Mouse (Mus musculus) G1E (cell line): Measurements from ENCODE around the gene Ulk4. TPM values are rescaled to one million over a fixed set of nuclear protein-coding genes. Genes with fewer than 3 reads are reported as not detected.

ENCODE experiments used
- ATAC-seq: 2 replicates; pipeline ENCODE4 v1.8.0; 2016; ENCODE audit warnings: mild to moderate bottlenecking; ENCODE audit not compliant: insufficient number of reproducible peaks, poor library complexity, low FRiP score, severe bottlenecking; ENCODE audit errors: extremely low read depth
- DNase-seq: peaks from one replicate; pipeline ENCODE4 v3.0.0; 2012; ENCODE audit warnings: low spot score
- H3K27me3 ChIP-seq: 2 replicates; pipeline ENCODE4 v1.6.1; 2012; ENCODE audit warnings: mild to moderate bottlenecking, low read length, inconsistent platforms; ENCODE audit not compliant: insufficient read depth
- H3K36me3 ChIP-seq: replicated peaks from 2 replicates; pipeline ENCODE3; 2012; ENCODE audit warnings: mild to moderate bottlenecking, inconsistent platforms
- H3K4me1 ChIP-seq: 2 replicates; pipeline ENCODE4 v1.6.1; 2012; ENCODE audit warnings: low read depth, low read length, inconsistent platforms, mixed read lengths; ENCODE audit not compliant: insufficient read depth
- H3K4me3 ChIP-seq: 2 replicates; pipeline ENCODE4 v1.5.1; 2012; ENCODE audit warnings: low read depth, mild to moderate bottlenecking, inconsistent platforms, low read length, moderate library complexity, mixed read lengths
- H3K9me3 ChIP-seq: replicated peaks from 2 replicates; pipeline ENCODE4 v1.6.1; 2012; ENCODE audit warnings: inconsistent platforms
- CTCF ChIP-seq: IDR thresholded peaks from 2 replicates; pipeline ENCODE4 v1.5.1; 2012; ENCODE audit warnings: low read depth, low read length, inconsistent platforms, mixed read lengths
- GATA1 ChIP-seq: IDR thresholded peaks from 2 replicates; pipeline ENCODE4 v1.6.1; 2012; ENCODE audit warnings: borderline replicate concordance, low read length, inconsistent platforms, mixed read lengths
- GATA2 ChIP-seq: IDR thresholded peaks from 2 replicates; pipeline ENCODE4 v1.6.1; 2012; ENCODE audit warnings: low read depth, low read length, inconsistent platforms, borderline replicate concordance
- POLR2AphosphoS5 ChIP-seq: IDR thresholded peaks from 2 replicates; pipeline ENCODE4 v1.6.1; 2012; ENCODE audit warnings: low read depth, low read length, inconsistent platforms; ENCODE audit not compliant: insufficient replicate concordance
- TAL1 ChIP-seq: conservative IDR thresholded peaks from 2 replicates; pipeline ENCODE4 v1.6.1; 2012; ENCODE audit warnings: low read depth, low read length, inconsistent platforms, mixed read lengths
- polyA plus RNA-seq: library from polyadenylated mRNA; stranded (reverse); fragments of >175 nt; gene quantifications from 2 replicates; pipeline ENCODE4 v1.2.3, GENCODE M21; 2012
- total RNA-seq, 2 experiments: library from RNA; stranded (forward) in 1 of 2; stranded (reverse) in 1 of 2; fragments of 200-1000 nt in 1 of 2; fragments of >200 nt in 1 of 2; fragmentation: Nextera tagmentation in 1 of 2; gene quantifications; 2 replicates each; pipeline ENCODE4 v1.2.3; 2014 to 2017

The Ulk4 gene
- total and polyA plus RNA-seq, 3 experiments = 0.52 to 3.2 (median 1.6) TPM

- Histone ChIP-seq H3K36me3 (no peaks in the 10 kb centered on the region), H3K27me3 (no peaks in the 10 kb centered on the region), H3K4me3 (no peak overlapping the region), H3K4me1 (no peaks in the 10 kb centered on the region), H3K9me3 (no peaks in the 10 kb centered on the region)
- no peak for ATAC-seq
- no peak for DNase-seq
- TF ChIP-seq TAL1 (no peak), CTCF (no peak), GATA2 (no peak), GATA1 (no peak)
Measured at GRCm38 (mm10) chr9:121091016-121091735, 185.8 kb downstream of the Ulk4 start.

GRCm38 (mm10) chr9:121087661-121088060, 189.3 kb downstream of the Ulk4 start:
- no peaks in the 10 kb centered on the region for H3K4me1 ChIP-seq
- TF ChIP-seq POLR2AphosphoS5 = no peak
- TF ChIP-seq CTCF = no peak
- no peak for TF ChIP-seq GATA2
- TF ChIP-seq GATA1 = no peak
- TF ChIP-seq TAL1 = no peak
- H3K9me3 ChIP-seq = no peaks in the 10 kb centered on the region
- no peak overlapping the region for H3K4me3 ChIP-seq
- no peaks in the 10 kb centered on the region for H3K36me3 ChIP-seq
- H3K27me3 ChIP-seq = no peaks in the 10 kb centered on the region
- no peak for ATAC-seq
- DNase-seq = no peak

GRCm38 (mm10) chr9:121084191-121084590, 192.8 kb downstream of the Ulk4 start:
- H3K9me3 ChIP-seq = no peaks in the 10 kb centered on the region
- ATAC-seq = no peak
- no peaks in the 10 kb centered on the region; the same call in 1 of the 2 replicates for H3K27me3 ChIP-seq
- H3K4me3 ChIP-seq = no peak overlapping the region
- TF ChIP-seq TAL1 = no peak
- no peak for TF ChIP-seq GATA2
- no peak for TF ChIP-seq POLR2AphosphoS5
- TF ChIP-seq GATA1 = no peak
- no peak for TF ChIP-seq CTCF
- H3K4me1 ChIP-seq = no peaks in the 10 kb centered on the region
- DNase-seq = no peak
- no peaks in the 10 kb centered on the region for H3K36me3 ChIP-seq

GRCm38 (mm10) chr9:121080834-121081233, 196.2 kb downstream of the Ulk4 start:
- H3K4me1 ChIP-seq = no peaks in the 10 kb centered on the region
- DNase-seq (no peak), ATAC-seq (no peak)
- no peaks in the 10 kb centered on the region; the same call in 1 of the 2 replicates for H3K27me3 ChIP-seq
- H3K4me3 ChIP-seq = no peak overlapping the region
- no peaks in the 10 kb centered on the region for H3K9me3 ChIP-seq
- TF ChIP-seq CTCF = no peak
- no peak for TF ChIP-seq POLR2AphosphoS5
- TF ChIP-seq GATA2 = no peak
- TF ChIP-seq TAL1 = no peak
- no peak for TF ChIP-seq GATA1
- no peaks in the 10 kb centered on the region for H3K36me3 ChIP-seq

GRCm38 (mm10) chr9:121080413-121080812, 196.6 kb downstream of the Ulk4 start:
- ATAC-seq = no peak
- no peaks in the 10 kb centered on the region for H3K9me3 ChIP-seq
- H3K4me3 ChIP-seq = no peak overlapping the region
- no peaks in the 10 kb centered on the region; the same call in 1 of the 2 replicates for H3K27me3 ChIP-seq
- no peaks in the 10 kb centered on the region for H3K36me3 ChIP-seq
- no peak for TF ChIP-seq TAL1
- no peak for TF ChIP-seq GATA1
- no peak for TF ChIP-seq CTCF
- TF ChIP-seq POLR2AphosphoS5 = no peak
- no peak for TF ChIP-seq GATA2
- no peak for DNase-seq
- H3K4me1 ChIP-seq = no peaks in the 10 kb centered on the region

GRCm38 (mm10) chr9:121079388-121080088, 197.5 kb downstream of the Ulk4 start:
- no peaks in the 10 kb centered on the region for H3K36me3 ChIP-seq
- TF ChIP-seq GATA1 = no peak
- no peak for TF ChIP-seq CTCF
- no peak for TF ChIP-seq GATA2
- TF ChIP-seq TAL1 = no peak
- TF ChIP-seq POLR2AphosphoS5 = no peak
- H3K4me1 ChIP-seq = no peaks in the 10 kb centered on the region
- H3K9me3 ChIP-seq = no peaks in the 10 kb centered on the region
- ATAC-seq (no peak), DNase-seq (no peak)
- H3K27me3 ChIP-seq = no peaks in the 10 kb centered on the region; the same call in 1 of the 2 replicates
- no peak overlapping the region for H3K4me3 ChIP-seq
